Mouse (Mus musculus): ENCODE data around the gene Tomm6.

GRCm38 (mm10) chr17:47693671-47694441 is 5.7 kb upstream of the Tomm6 start:
- TF ChIP-seq CTCF (IDR thresholded peaks at IDR 0.05; ENCODE audit: low read depth), result no peak
- TF ChIP-seq EP300 (IDR thresholded peaks at IDR 0.05; ENCODE audit: low read depth), result no peak

Measured in liver, postnatal 0 days (tissue).